Mouse (Mus musculus) olfactory bulb, adult 2 months (tissue): ENCODE measurements around the gene Braf.

Experiments
- CTCF ChIP-seq: fragments of 200-500 bp; IDR thresholded peaks from 2 replicates; pipeline ENCODE4 v1.5.1; 2012; ENCODE audit warnings: low read depth, mild to moderate bottlenecking, low read length, moderate library complexity; ENCODE audit not compliant: insufficient read depth
- POLR2A ChIP-seq: fragments of 200-500 bp; IDR thresholded peaks from 2 replicates; pipeline ENCODE4 v1.6.1; 2012; ENCODE audit warnings: mild to moderate bottlenecking, low read depth, low read length, moderate library complexity; ENCODE audit not compliant: insufficient read depth

GRCm38 (mm10) chr6:39600851-39601250 lies 124.4 kb downstream of the Braf start:
- TF ChIP-seq CTCF (no peak), POLR2A (no peak)
